21 mouse cellular contexts compared by ENCODE assay signal in the genomic region with DNA sequence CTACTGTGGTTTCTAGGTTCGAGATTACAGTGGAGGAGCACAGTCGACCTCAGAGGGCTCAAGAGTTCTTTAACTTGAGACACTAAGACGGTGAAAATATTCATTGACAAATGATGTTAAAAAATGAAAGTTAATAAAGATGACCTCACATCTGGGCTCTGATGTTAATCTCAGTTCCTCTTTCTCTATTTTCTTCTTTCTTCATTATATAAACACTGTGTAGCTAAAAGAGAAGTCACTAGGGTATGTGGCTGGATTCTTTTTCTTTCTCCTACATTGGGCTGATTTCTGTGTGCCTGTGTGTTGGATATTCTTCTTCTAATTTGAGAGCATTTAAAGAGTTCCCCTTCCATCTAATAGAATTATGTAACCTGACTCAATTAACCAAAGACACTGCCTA.
"Had no signal": no experiment of that assay in that cellular context is flagged by ENCODE, and none has a peak within 500 bp of the region (broad histone marks: within the 10 kb centered on the region; RNA-seq: fewer than 3 reads in every experiment).

No protein-coding gene starts in this region.

- H3K4me3 ChIP-seq: limb, embryonic 12.5 days; limb, embryonic 15.5 days; lung, embryonic 15.5 days; megakaryocyte, embryonic 14.5 days; midbrain, embryonic 10.5 days; midbrain, embryonic 13.5 days; myocyte; neural tube, embryonic 13.5 days; stomach, embryonic 15.5 days had no signal

- H3K9me3 ChIP-seq: limb, embryonic 12.5 days; limb, embryonic 15.5 days; lung, embryonic 15.5 days; megakaryocyte, embryonic 14.5 days; midbrain, embryonic 10.5 days; midbrain, embryonic 13.5 days; neural tube, embryonic 13.5 days; stomach, embryonic 15.5 days had no signal

- ATAC-seq: liver, postnatal 0 days; midbrain, embryonic 13.5 days; midbrain, embryonic 16.5 days had no signal

- H3K36me3 ChIP-seq: limb, embryonic 12.5 days; limb, embryonic 15.5 days; lung, embryonic 15.5 days; midbrain, embryonic 10.5 days; midbrain, embryonic 13.5 days; neural tube, embryonic 13.5 days; stomach, embryonic 15.5 days had no signal

- H3K4me1 ChIP-seq: limb, embryonic 12.5 days; limb, embryonic 15.5 days; lung, embryonic 15.5 days; megakaryocyte, embryonic 14.5 days; midbrain, embryonic 13.5 days; neural tube, embryonic 13.5 days; stomach, embryonic 15.5 days had no signal

- H3K4me2 ChIP-seq: limb, embryonic 12.5 days; limb, embryonic 15.5 days; liver, embryonic 11.5 days; lung, embryonic 15.5 days; midbrain, embryonic 13.5 days; neural tube, embryonic 13.5 days; stomach, embryonic 15.5 days had no signal

- H3K27ac ChIP-seq: kidney, postnatal 0 days; limb, embryonic 12.5 days; limb, embryonic 15.5 days; liver, embryonic 14.5 days; lung, embryonic 15.5 days; midbrain, embryonic 10.5 days; midbrain, embryonic 13.5 days; neural tube, embryonic 13.5 days; stomach, embryonic 15.5 days had no signal

- DNase-seq: kidney, adult 11 months; kidney, adult 8-10 months; kidney, postnatal 36 days; left cerebral cortex, postnatal 4 days; liver, postnatal 0 days; lung, postnatal 10 days; lung, postnatal 36 days; thymus, postnatal 36 days had no signal

- H3K9ac ChIP-seq: limb, embryonic 12.5 days; limb, embryonic 15.5 days; liver, embryonic 14.5 days; liver, postnatal 0 days; lung, embryonic 15.5 days; midbrain, embryonic 13.5 days; neural tube, embryonic 13.5 days; stomach, embryonic 15.5 days had no signal

- H3K27me3 ChIP-seq: limb, embryonic 12.5 days; limb, embryonic 15.5 days; lung, embryonic 15.5 days; megakaryocyte, embryonic 14.5 days; midbrain, embryonic 13.5 days; neural tube, embryonic 13.5 days; stomach, embryonic 15.5 days had no signal
